Mouse (Mus musculus) myocyte (in vitro differentiated cells): ENCODE data around the gene Il12b. TPM values are rescaled to one million over a fixed set of nuclear protein-coding genes. Genes with fewer than 3 reads are reported as not detected.

ENCODE experiments used
- H3K27me3 ChIP-seq: one replicate; pipeline ENCODE4 v1.6.1; 2011; ENCODE audit not compliant: control insufficient read depth, insufficient read depth, insufficient read length
- H3K36me3 ChIP-seq: one replicate; pipeline ENCODE4 v1.6.1; 2011; ENCODE audit not compliant: control insufficient read depth, insufficient read depth
- H3K4me2 ChIP-seq: one replicate; pipeline ENCODE4 v1.6.1; 2011; ENCODE audit warnings: low read depth, control low read depth
- H3K4me3 ChIP-seq: one replicate; pipeline ENCODE4 v1.5.1; 2011; ENCODE audit warnings: mild to moderate bottlenecking, control low read depth, moderate library complexity
- H3K79me2 ChIP-seq: one replicate; pipeline ENCODE4 v1.6.1; 2011; ENCODE audit not compliant: control insufficient read depth, insufficient read depth
- H3ac ChIP-seq: one replicate; pipeline ENCODE4 v1.6.1; 2011; ENCODE audit not compliant: control insufficient read depth, insufficient read length
- CEBPB ChIP-seq: IDR thresholded peaks from 2 replicates; pipeline ENCODE4 v1.6.1; 2011; ENCODE audit warnings: mild to moderate bottlenecking, moderate library complexity; ENCODE audit not compliant: poor library complexity, insufficient read depth, severe bottlenecking
- E2F4 ChIP-seq: IDR thresholded peaks from one replicate; pipeline ENCODE4 v1.6.1; 2011; ENCODE audit warnings: mild to moderate bottlenecking, control low read depth, moderate library complexity; ENCODE audit not compliant: insufficient read depth
- MAX ChIP-seq: IDR thresholded peaks from one replicate; pipeline ENCODE4 v1.6.1; 2011; ENCODE audit warnings: low read depth, mild to moderate bottlenecking, control low read depth
- MYOD1 ChIP-seq, 3 experiments: IDR thresholded peaks; one replicate each; pipeline ENCODE4 v1.6.1; 2011; ENCODE audit warnings: control low read depth in 2 of 3, low read depth in 2 of 3, mild to moderate bottlenecking in 2 of 3, moderate library complexity in 1 of 3; ENCODE audit not compliant: insufficient read length in 2 of 3, control insufficient read depth in 1 of 3
- MYOG ChIP-seq, 3 experiments: IDR thresholded peaks; one replicate each; pipeline ENCODE4 v1.6.1; 2011; ENCODE audit warnings: control low read depth in 2 of 3, low read depth in 2 of 3, mild to moderate bottlenecking in 2 of 3; ENCODE audit not compliant: insufficient read length in 2 of 3, control insufficient read depth in 1 of 3, insufficient read depth in 1 of 3
- POLR2A ChIP-seq: IDR thresholded peaks from one replicate; pipeline ENCODE4 v1.6.1; 2011; ENCODE audit warnings: low read depth, mild to moderate bottlenecking, control low read depth, moderate library complexity; ENCODE audit not compliant: insufficient read length
- POLR2AphosphoS2 ChIP-seq: IDR thresholded peaks from one replicate; pipeline ENCODE4 v1.6.1; 2011; ENCODE audit warnings: low read depth, control low read depth; ENCODE audit not compliant: insufficient read length
- REST ChIP-seq: IDR thresholded peaks from one replicate; pipeline ENCODE4 v1.6.1; 2011; ENCODE audit warnings: mild to moderate bottlenecking, control low read depth, moderate library complexity; ENCODE audit not compliant: insufficient read depth, insufficient read length
- SRF ChIP-seq: IDR thresholded peaks from one replicate; pipeline ENCODE4 v1.6.1; 2011; ENCODE audit warnings: low read depth; ENCODE audit not compliant: control insufficient read depth, insufficient read length
- TCF12 ChIP-seq: IDR thresholded peaks from one replicate; pipeline ENCODE4 v1.6.1; 2011; ENCODE audit warnings: mild to moderate bottlenecking, control low read depth; ENCODE audit not compliant: poor library complexity, insufficient read depth, severe bottlenecking
- TCF3 ChIP-seq: IDR thresholded peaks from one replicate; pipeline ENCODE4 v1.6.1; 2011; ENCODE audit warnings: low read depth, control low read depth; ENCODE audit not compliant: insufficient read length
- USF1 ChIP-seq: IDR thresholded peaks from one replicate; pipeline ENCODE4 v1.6.1; 2011; ENCODE audit warnings: low read depth, mild to moderate bottlenecking, control low read depth, moderate library complexity
- polyA plus RNA-seq: library from polyadenylated mRNA; unstranded; fragments of >200 nt; fragmentation: generic; extraction: Trizol; gene quantifications from one replicate; pipeline ENCODE4 v1.2.1, GENCODE M21; 2012; ENCODE audit warnings: missing spikeins

Il12b gene
- polyA plus RNA-seq, 1 experiment: not detected

DNA sequence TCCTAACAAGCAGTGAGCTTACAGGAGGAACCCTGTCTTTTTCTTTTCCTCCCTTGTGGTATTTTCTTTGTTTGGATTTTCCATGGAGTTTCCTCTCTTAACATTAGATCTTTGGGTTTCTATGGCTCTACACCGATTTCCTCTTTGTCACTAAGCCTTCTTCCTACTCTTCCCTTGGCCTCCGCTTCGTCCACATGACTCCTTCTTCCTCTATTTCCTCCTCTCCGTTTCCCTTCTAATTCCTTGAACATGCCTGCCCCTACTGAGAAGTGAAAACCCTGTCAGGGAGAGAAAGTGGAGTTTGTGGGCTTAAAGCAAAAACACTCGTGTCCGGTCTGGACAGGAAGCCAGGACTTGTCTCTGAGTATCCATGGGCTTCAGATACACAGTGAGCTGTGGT, 27.0 kb upstream of the Il12b start:
- H3K36me3 ChIP-seq: no peaks in the 10 kb centered on the region
- H3K27me3 ChIP-seq: no peaks in the 10 kb centered on the region
- no peak overlapping the region for H3ac ChIP-seq
- TF ChIP-seq TCF12 (no peak), MAX (no peak), USF1 (no peak), REST (no peak), TCF3 (no peak), POLR2AphosphoS2 (no peak), POLR2A (no peak)
- no peak overlapping the region for H3K4me2 ChIP-seq
- H3K79me2 ChIP-seq: no peaks in the 10 kb centered on the region
- no peak overlapping the region for H3K4me3 ChIP-seq

DNA sequence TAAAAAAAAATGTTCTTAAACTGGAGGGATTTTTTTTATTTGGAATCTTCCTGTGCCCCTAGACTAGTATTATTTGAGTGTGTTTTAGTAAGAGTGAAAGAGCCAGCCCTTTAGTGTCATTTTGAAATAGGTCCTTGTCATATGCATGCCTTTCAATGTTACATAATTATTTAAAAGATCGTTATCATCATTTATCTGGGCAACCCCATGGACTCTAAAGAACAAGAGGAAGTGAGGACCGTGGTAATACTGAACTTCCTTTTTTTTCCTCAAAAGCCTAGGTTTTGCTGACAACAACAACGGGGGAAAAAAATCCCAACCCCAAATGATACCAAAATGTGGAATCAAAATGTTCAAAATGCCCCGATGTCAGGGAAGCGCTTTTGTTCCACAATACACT, 22.0 kb upstream of the Il12b start:
- H3K79me2 ChIP-seq: no peaks in the 10 kb centered on the region
- no peaks in the 10 kb centered on the region for H3K27me3 ChIP-seq
- TF ChIP-seq USF1: no peak
- no peak for TF ChIP-seq REST
- no peak for TF ChIP-seq MYOD1 (IDR thresholded peaks at IDR 0.05; ENCODE audit: control insufficient read depth in 1 of 3, insufficient read length in 2 of 3, low read depth in 2 of 3)
- TF ChIP-seq MAX: no peak
- no peak for TF ChIP-seq POLR2A
- TF ChIP-seq POLR2AphosphoS2: no peak
- no peak for TF ChIP-seq E2F4
- TF ChIP-seq TCF3: no peak
- TF ChIP-seq CEBPB: no peak
- TF ChIP-seq SRF: no peak
- TF ChIP-seq TCF12: no peak
- no peak for TF ChIP-seq MYOG (IDR thresholded peaks at IDR 0.05; ENCODE audit: control insufficient read depth in 1 of 3, insufficient read depth in 1 of 3, insufficient read length in 2 of 3, low read depth in 2 of 3)
- no peaks in the 10 kb centered on the region for H3K36me3 ChIP-seq
- H3K4me2 ChIP-seq: no peak overlapping the region
- H3ac ChIP-seq: no peak overlapping the region
- H3K4me3 ChIP-seq: no peak overlapping the region

DNA sequence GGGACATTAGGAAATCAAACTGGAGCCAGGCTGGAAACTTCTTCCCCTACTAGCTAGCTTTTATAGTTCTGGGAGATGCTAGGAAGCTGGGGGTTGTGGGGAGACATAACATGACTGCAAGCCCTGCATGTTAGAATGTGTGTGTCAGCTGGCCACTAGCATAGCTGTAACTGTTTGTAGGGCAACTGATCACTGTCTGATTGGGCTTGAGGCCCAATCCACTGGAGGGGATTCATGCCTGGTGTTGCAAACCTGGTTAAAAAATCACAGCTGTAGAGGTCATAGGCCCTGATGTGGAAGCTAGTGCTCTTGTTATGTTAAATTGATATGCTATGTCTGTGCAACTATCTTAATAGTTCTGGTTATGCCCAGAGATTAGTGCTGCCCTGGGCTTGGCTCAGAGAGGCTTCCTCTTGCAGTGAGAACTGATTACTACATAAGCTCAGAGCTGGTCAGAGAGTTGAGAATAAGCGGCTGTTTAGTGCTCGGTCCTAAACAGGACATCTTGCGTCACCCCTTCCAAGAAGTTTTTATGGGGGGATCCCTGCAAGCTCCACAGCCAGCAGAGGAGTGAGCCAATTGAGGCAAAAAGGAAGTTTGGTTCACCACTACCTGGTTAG, 19.3 kb upstream of the Il12b start:
- TF ChIP-seq POLR2A (no peak), USF1 (no peak), MAX (no peak), E2F4 (no peak)
- no peaks in the 10 kb centered on the region for H3K27me3 ChIP-seq
- no peak overlapping the region for H3K4me3 ChIP-seq

DNA sequence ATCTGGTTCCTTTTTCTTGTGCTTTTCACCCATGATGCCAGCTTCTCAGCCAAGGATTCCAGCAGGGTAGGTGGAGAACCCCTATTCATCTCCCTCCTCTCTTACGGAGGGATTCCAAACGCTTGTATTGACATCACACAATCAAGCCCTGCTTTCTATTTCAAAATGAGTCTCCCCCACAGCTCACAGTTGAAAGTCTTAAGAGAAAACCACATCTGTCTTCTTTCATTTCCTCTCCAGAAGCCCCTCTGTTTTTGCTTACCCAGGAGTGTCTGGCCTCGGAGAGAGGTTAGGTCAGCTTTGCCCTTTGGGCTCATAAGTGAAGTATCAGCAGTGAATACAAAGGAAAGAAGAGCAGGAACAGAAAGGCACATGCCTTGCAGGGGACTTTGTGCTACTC, 17.7 kb upstream of the Il12b start:
- no peak overlapping the region for H3K4me2 ChIP-seq
- no peak overlapping the region for H3ac ChIP-seq
- TF ChIP-seq POLR2A (no peak), TCF3 (no peak), MYOD1 (IDR thresholded peaks at IDR 0.05; ENCODE audit: control insufficient read depth in 1 of 3, insufficient read length in 2 of 3, low read depth in 2 of 3) (no peak), E2F4 (no peak), POLR2AphosphoS2 (no peak), MYOG (IDR thresholded peaks at IDR 0.05; ENCODE audit: control insufficient read depth in 1 of 3, insufficient read depth in 1 of 3, insufficient read length in 2 of 3, low read depth in 2 of 3) (no peak), REST (no peak), CEBPB (no peak), USF1 (no peak), TCF12 (no peak), MAX (no peak), SRF (no peak)
- H3K36me3 ChIP-seq: no peaks in the 10 kb centered on the region
- H3K79me2 ChIP-seq: no peaks in the 10 kb centered on the region
- no peaks in the 10 kb centered on the region for H3K27me3 ChIP-seq
- H3K4me3 ChIP-seq: no peak overlapping the region

More for the DNA sequence above, 19.3 kb upstream of the Il12b start:
- Histone ChIP-seq H3K79me2 (no peaks in the 10 kb centered on the region), H3ac (no peak overlapping the region), H3K4me2 (no peak overlapping the region), H3K36me3 (no peaks in the 10 kb centered on the region)

DNA sequence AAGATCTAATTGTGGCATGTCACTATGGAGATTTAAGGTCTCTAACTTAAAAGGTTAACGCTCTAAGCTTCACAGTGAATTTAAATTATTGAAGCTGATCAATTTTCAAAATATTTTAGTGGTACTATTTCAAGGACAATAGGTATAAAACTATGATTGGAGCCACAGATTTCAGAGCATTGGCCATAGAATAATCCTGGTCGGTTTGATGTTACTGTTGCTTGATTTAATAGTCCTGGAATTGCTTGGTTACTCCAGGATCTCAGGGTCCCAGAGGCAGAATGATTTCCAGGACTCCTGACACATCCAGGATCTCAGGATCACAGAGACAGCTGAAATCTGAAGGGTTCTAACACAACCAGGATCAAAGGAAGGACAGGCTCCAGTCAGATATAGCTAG, 12.8 kb upstream of the Il12b start:
- Histone ChIP-seq H3K4me3 (no peak overlapping the region), H3ac (no peak overlapping the region), H3K4me2 (no peak overlapping the region), H3K79me2 (no peaks in the 10 kb centered on the region), H3K36me3 (no peaks in the 10 kb centered on the region), H3K27me3 (no peaks in the 10 kb centered on the region)
- TF ChIP-seq E2F4 (no peak), CEBPB (no peak), MAX (no peak), SRF (no peak), USF1 (no peak), MYOG (IDR thresholded peaks at IDR 0.05; ENCODE audit: control insufficient read depth in 1 of 3, insufficient read depth in 1 of 3, insufficient read length in 2 of 3, low read depth in 2 of 3) (no peak), TCF3 (no peak)
